18 mouse cellular contexts compared by ENCODE assay signal in genomic region chr2:42991046-42991445, GRCm38 (mm10).
DNase-seq lines count a peak whose midpoint lies in the region; ATAC-seq lines count a peak whose summit lies in the region.
"Had no signal": no experiment of that assay in that cellular context is flagged by ENCODE, and none has a peak within 500 bp of the region (broad histone marks: within the 10 kb centered on the region; RNA-seq: fewer than 3 reads in every experiment).

No protein-coding gene starts in this region.

- no peak for DNase-seq in frontal cortex, postnatal 10 days (ENCODE audit: low spot score in 2 of 2)
- DNase-seq in left cerebral cortex, adult 11 months (ENCODE audit: low spot score) = peak; percentile 32
- DNase-seq in left cerebral cortex, postnatal 4 days = no peak
- peak; percentile 68 for DNase-seq in brain, adult 2 months (ENCODE audit: low read depth, low spot score)
- DNase-seq in left cerebral cortex, postnatal 25 days (ENCODE audit: low spot score in 2 of 2) = peak; percentile 16 to 84
- DNase-seq in cerebellum, postnatal 10 days = no peak
- DNase-seq: adrenal gland, adult 8-10 months; adrenal gland, postnatal 36 days; B cell, adult 2 months; cerebellum, adult 11 months; cerebellum, adult 8-10 months; cerebellum, postnatal 25 days; gastrocnemius, postnatal 14 days; heart, adult 2 months; heart, postnatal 14 days had no signal

- peak; percentile 99 for ATAC-seq in frontal cortex, adult (ENCODE audit: low TSS enrichment)
- ATAC-seq: CD4-positive, CD25-positive, alpha-beta regulatory T cell, adult 4 months; forebrain, embryonic 15.5 days had no signal

- intact Hi-C loops in left cerebral cortex, postnatal 4 days (cut with DNase I) = no loop called here
- intact Hi-C loops in left cerebral cortex, postnatal 25 days (cut with DNase I) = loop anchor here (10.0 kb wide), 1 partner anchor 196 kb away; no protein-coding TSS in a partner anchor

Comparison
In these comparisons a context has a peak if more than half of its experiments do, and no peak if none do; other contexts are left out.
1. DNase-seq: peak in left cerebral cortex, adult 11 months (single experiment), brain, adult 2 months (single experiment) and left cerebral cortex, postnatal 25 days (2 of 2); none in frontal cortex, postnatal 10 days (0 of 2), left cerebral cortex, postnatal 4 days (single experiment) and cerebellum, postnatal 10 days (0 of 2).